Mouse (Mus musculus) urinary bladder, adult 18-20 months (tissue): ENCODE data around the gene Rasa4.
"Not testable (repeated sequence)": the region's sequence is repeated elsewhere in the genome, so short reads cannot be mapped to it uniquely, and the experiment has no call there.

Source experiments
- DNase-seq, 2 experiments: peaks; one replicate each; pipeline ENCODE4 v3.0.0; 2022; ENCODE audit warnings: low spot score in 2 of 2, mixed read lengths in 2 of 2

The Rasa4 gene

DNA sequence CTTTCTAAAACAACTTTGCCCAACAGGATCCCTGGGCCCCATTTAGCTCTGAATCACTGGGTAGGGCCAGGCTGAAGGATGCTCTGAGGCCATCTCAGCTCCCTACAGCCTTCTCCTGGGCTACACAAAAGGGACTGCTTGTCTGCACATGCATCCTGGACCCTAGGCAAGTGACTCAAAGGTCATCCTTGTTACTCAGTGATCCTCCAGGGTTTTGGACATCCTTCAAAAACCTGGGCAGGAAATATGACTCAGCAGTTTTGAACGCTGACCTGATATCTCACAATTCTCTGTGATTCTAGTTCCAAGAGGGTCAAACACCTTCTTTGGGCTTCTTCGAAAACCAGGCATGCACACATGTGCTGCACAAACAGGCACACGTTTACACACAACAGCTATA is 25.3 kb downstream of the Rasa4 start:
- DNase-seq, result no peak

DNA sequence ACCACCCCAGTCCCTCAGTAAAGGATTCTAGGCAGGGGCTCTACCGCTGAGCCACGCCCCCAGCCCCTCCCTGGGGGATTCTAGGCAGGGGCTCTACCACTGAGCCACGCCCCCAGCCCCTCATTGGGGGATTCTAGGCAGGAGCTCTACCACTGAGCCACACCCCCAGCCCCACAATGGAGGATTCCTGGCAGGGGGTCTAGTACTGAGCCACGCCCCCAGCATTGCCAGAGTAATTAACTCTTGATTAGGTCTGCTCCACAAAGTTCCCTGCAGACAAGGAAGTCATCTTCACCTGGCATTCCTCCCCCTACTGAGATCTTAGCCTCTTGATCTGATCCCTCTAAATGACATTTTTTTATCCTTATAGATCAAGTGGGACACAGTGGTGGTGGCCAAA is 29.8 kb downstream of the Rasa4 start:
- not testable (repeated sequence) for DNase-seq

GRCm38 (mm10) chr5:136115891-136116783 is 32.4 kb downstream of the Rasa4 start, which contains the start of gene Polr2j:
Polr2j (plus strand) TSS chr5:136116631.
- DNase-seq, result peak; percentile 94 to 97

DNA sequence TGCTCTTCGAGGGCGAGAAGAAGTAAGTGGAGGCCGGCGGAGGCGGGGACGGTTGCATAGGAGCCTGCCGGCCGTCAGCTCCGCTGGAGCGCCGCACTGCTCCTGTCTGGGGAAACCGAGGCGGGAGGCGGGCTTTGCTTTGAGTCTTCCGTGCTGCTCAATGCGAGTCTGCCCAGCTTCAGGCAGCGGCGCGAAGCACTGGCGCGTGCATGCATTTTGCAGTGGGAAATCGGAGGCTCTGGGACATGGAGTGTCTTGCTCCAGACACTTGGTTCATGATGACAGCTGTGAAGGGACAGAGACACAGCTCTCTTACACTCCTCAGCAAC is 33.0 kb downstream of the Rasa4 start:
- no peak for DNase-seq

GRCm38 (mm10) chr5:136122165-136122564 is 38.4 kb downstream of the Rasa4 start:
- no peak for DNase-seq

- peak; percentile 92 to 93 for DNase-seq
Measured at GRCm38 (mm10) chr5:136135571-136136291, 52.0 kb downstream of the Rasa4 start, which contains the start of the genes Lrwd1 and Alkbh4. Lrwd1 (minus strand) TSS chr5:136136074. Alkbh4 (plus strand) TSS chr5:136136146.

GRCm38 (mm10) chr5:136136292-136136990 is 52.7 kb downstream of the Rasa4 start:
- no peak for DNase-seq

GRCm38 (mm10) chr5:136137658-136138274 is 54.0 kb downstream of the Rasa4 start:
- DNase-seq, result no peak

DNA sequence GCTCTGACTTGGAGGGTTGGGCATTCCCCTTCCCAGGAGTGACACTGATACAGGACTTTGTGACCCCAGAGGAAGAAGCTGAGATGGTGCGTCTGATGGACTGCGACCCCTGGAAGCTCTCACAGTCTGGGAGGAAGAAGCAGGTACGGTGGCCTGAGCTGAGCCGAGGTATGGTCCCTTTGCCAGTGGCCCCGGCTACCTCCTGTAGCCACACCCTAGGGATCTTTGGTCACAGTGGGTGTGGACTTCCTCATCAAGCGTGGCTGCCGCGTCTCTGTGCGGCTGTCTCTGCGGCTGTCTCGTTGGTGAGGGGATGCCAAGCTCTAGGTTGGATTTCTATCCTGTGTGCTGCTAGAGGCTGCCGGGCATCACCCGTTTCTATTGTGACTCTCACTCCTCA is 55.7 kb downstream of the Rasa4 start:
- no peak for DNase-seq

DNA sequence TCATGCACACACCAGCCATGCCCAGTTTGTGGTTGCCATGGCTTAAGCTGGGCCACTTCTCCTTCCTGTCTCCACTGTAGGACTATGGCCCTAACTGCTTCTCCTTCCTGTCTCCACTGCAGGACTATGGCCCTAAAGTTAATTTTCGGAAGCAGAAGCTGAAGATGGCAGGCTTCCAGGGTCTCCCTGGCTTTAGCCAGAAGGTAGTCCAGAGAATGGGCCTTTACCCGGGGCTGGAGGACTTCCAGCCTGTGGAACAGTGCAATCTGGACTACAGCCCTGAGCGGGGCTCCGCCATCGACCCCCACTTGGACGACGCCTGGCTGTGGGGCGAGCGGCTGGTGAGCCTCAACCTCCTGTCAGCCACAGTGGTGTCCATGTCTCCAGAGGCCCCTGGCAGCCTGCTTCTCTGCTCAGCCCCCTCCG is 56.4 kb downstream of the Rasa4 start:
- no peak for DNase-seq

DNA sequence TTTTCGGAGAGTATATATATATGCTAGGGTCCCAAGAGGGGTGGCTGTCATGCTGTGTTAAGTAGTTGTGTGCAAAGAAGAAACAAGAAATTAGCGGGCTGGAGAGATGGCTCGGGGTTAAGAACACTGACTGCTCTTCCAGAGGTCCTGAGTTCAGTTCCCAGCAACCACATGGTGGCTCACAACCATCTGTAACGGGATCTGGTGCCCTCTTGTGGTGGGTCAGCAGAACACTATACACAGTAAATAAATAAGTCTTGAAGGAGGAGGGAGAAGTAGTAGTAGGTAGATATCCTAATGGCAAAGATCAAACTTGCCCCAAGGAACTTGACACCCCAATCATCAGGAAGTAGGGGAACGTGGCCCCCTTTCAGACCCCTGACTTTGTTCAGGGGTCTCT is 59.0 kb downstream of the Rasa4 start:
- no peak for DNase-seq

DNA sequence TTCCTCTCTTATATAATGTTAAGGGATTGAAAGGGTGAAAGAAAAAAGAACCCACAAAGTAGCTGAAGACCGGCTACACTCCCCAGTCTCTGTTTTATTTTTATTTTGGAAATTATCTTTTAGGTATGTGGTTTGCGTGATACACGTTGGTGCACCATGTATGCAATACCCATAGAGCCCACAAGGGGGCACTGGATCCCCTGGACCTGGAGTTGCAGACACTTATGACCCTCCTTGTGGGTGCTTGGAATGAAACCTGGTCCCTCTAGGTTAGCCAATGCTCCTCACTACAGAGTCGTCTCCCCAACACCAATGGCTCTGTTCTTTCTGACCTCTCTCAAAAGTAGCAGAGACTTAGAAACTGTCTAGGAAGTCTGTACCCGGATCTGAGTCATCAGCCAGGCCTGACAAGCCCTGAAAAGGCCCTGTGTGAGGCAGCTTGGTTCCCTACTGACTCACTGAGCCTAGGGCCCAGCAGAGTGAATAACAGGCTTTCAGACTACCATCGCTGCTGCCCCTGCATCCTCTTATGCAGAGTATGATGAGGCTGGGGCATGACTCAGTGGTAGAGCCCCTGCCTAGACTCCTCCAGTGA is 59.5 kb downstream of the Rasa4 start:
- no peak for DNase-seq

GRCm38 (mm10) chr5:136144606-136145430 is 61.1 kb downstream of the Rasa4 start:
- DNase-seq, result no peak

GRCm38 (mm10) chr5:136146936-136147335 is 63.2 kb downstream of the Rasa4 start:
- DNase-seq, result no peak

DNA sequence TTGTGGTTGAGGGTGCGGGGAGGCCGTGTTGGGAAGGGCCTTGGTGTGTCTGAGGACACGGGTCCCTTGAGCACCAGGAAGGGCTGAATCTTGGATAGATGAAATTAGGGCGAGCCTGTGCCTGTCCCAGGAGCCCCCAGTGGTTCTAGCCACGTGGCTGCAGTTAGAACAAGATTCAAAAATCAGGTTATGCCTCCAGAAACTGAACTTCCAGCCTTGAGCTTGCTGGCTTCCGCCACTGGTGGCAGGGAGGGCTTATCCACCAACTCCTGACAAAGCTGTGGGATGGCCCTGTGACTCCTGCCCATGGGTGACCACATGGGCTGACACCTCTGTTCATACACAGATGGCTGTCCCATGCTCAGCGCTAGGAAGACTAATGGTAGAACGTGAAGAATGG is 64.0 kb downstream of the Rasa4 start:
- DNase-seq, result no peak

DNA sequence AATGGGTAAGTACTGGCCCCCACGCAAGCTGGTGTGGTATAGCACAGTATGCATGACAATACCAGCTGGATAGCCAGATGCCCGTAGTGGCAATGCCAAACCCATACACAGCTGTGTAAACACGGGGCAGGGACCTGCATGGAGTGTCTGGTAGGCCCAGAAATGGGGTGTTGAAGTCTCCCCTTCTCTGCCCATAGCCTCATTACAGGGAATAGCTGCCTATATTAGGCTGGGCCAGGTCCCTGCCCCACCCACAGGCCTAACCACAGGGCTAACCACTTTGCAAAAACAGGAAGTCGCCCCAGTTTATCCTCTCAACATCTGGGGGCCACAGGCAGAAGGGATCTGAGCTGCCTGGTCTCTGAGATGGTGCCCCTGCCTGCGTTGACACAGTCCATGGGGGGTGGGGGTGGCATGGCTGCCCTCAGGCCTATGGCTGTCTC is 65.4 kb downstream of the Rasa4 start:
- DNase-seq, result not testable (repeated sequence)

- no peak for DNase-seq
Measured at GRCm38 (mm10) chr5:136152365-136152764, 68.6 kb downstream of the Rasa4 start.

DNA sequence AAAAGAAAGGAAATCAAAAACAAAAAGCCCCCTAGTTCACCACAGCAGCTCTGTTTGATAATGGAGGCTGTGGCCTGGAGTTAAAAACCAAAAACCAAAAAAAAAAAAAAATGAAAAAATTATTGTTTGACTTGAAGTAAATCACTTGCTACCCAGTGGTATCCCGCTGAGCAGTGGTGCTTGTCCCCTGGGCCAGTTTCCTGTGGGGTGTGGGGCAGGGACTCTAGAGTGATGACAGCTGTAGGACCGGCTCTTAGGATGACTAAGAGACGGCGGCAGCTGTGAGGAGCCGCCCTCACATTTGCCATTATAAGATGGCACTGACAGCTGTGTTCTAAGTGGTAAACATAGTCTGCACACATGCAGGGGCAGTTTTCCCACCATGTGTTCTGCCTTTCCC is 71.7 kb downstream of the Rasa4 start:
- DNase-seq, result no peak

DNA sequence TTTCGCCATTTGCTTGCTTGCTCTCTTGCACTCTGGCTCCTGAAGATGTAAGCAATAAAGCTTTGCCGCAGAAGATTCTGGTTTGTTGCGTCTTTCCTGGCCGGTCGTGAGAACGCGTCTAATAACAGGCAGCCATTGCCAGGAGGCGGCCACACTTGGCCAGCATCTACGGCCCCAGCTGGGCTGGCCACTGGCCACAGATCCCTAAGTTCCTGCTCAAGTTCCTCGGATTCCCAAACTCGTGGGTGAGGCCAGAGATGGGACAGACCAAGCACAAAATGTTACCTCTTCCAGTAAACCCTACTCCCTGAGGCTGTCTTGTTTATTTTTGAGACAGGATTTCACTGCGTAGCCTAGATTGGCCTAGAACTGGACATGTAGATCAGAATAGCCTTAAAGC is 76.4 kb downstream of the Rasa4 start:
- peak in 1 of 2 experiments; percentile 44 for DNase-seq
